ENCODE assay signal across 25 mouse cellular contexts in the genomic region with DNA sequence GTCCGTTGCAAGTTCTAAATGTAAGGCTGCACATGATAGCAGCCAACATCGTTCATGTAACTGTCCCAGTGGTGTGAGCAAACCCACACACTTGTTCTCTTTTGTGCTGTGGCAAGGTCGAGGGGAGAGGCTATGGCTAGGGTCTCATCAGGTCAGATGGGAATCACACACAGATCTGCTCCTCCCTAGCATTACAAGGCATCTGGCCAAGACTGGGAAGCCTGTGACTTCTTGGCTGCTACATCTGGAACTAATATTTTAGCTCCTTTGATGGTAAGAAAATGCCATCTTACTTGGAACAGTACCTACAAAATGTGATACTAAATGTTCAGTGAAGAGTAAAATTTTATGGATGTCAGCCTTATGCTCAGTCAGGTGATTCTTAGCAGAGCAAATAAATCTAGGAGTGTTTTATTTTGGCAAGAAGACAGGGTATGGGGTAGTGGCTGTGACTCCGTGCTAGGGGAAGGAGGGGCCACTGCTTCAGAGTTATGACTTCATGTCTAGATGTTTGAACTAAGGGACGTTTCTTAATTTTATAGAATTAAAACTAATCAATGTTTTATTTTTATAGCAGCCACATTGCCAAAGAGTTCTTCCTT.
A peak's percentile ranks its signal among the peaks of the same experiment; 100 is the strongest.
DNase-seq lines count a peak whose midpoint lies in the region; ATAC-seq lines count a peak whose summit lies in the region.
"Had no signal": no experiment of that assay in that cellular context is flagged by ENCODE, and none has a peak within 500 bp of the region (broad histone marks: within the 10 kb centered on the region; RNA-seq: fewer than 3 reads in every experiment).

No protein-coding gene starts in this region.

- H3K4me2 ChIP-seq in hindbrain, embryonic 15.5 days: no peak overlapping the region
- H3K4me2 ChIP-seq in hindbrain, embryonic 14.5 days (replicated peaks): no peak overlapping the region
- no peak overlapping the region for H3K4me2 ChIP-seq in limb, embryonic 13.5 days (replicated peaks)
- H3K4me2 ChIP-seq: embryonic facial prominence, embryonic 13.5 days; heart, embryonic 11.5 days; lung, embryonic 14.5 days; midbrain, embryonic 15.5 days; neural tube, embryonic 12.5 days had no signal

- peak; percentile 39 for DNase-seq in embryo, embryonic 10 days (ENCODE audit: low spot score)
- DNase-seq in embryo, embryonic 9.5 days (ENCODE audit: extremely low spot score): no peak
- no peak for DNase-seq in hindbrain, embryonic 14.5 days (ENCODE audit: low spot score)
- peak; percentile 69 for DNase-seq in adipocyte (ENCODE audit: low spot score)
- DNase-seq in lung, postnatal 36 days: no peak
- no peak for DNase-seq in spleen, postnatal 36 days (ENCODE audit: low spot score in 2 of 2)
- DNase-seq: adrenal gland, postnatal 25 days; cerebellum, adult 8-10 months; cerebellum, postnatal 36 days; heart, adult 11 months; kidney, adult 8-10 months; kidney, postnatal 10 days; lung, embryonic 14.5 days; retina, postnatal 1 day; right cerebral cortex, postnatal 4 days; thymus, adult 18-20 months; thymus, postnatal 36 days had no signal

- H3K27ac ChIP-seq in hindbrain, embryonic 15.5 days (replicated peaks): 0 out of 2 replicates have a peak overlapping the region, but pooled peaks have one; percentile 0
- no peak overlapping the region for H3K27ac ChIP-seq in hindbrain, embryonic 14.5 days
- no peak overlapping the region; the same call in 1 of the 2 replicates for H3K27ac ChIP-seq in limb, embryonic 13.5 days
- H3K27ac ChIP-seq: embryonic facial prominence, embryonic 13.5 days; midbrain, embryonic 15.5 days; neural tube, embryonic 12.5 days had no signal

- H3K36me3 ChIP-seq in hindbrain, embryonic 15.5 days: peaks cover 29% of the 10 kb centered on the region
- H3K36me3 ChIP-seq in hindbrain, embryonic 14.5 days (replicated peaks; ENCODE audit: control insufficient read depth, insufficient read depth): peaks cover 71% of the 10 kb centered on the region
- peaks cover 23% of the 10 kb centered on the region for H3K36me3 ChIP-seq in limb, embryonic 13.5 days

- no peaks in the 10 kb centered on the region for H3K4me1 ChIP-seq in hindbrain, embryonic 15.5 days (replicated peaks)
- no peaks in the 10 kb centered on the region for H3K4me1 ChIP-seq in hindbrain, embryonic 14.5 days (replicated peaks; ENCODE audit: control insufficient read depth, insufficient read depth, low read length)
- peaks cover 27% of the 10 kb centered on the region for H3K4me1 ChIP-seq in limb, embryonic 13.5 days
- H3K4me1 ChIP-seq: midbrain, embryonic 15.5 days; neural tube, embryonic 12.5 days had no signal

- H3K9ac ChIP-seq in hindbrain, embryonic 15.5 days: no peak overlapping the region
- no peak overlapping the region for H3K9ac ChIP-seq in hindbrain, embryonic 14.5 days
- H3K9ac ChIP-seq in limb, embryonic 13.5 days: no peak overlapping the region
- H3K9ac ChIP-seq: embryonic facial prominence, embryonic 13.5 days; lung, embryonic 14.5 days; midbrain, embryonic 15.5 days; neural tube, embryonic 12.5 days had no signal

- no peak overlapping the region for H3K4me3 ChIP-seq in hindbrain, embryonic 15.5 days
- H3K4me3 ChIP-seq in hindbrain, embryonic 14.5 days (replicated peaks; ENCODE audit: low read length): no peak overlapping the region
- no peak overlapping the region for H3K4me3 ChIP-seq in limb, embryonic 13.5 days
- H3K4me3 ChIP-seq: embryonic facial prominence, embryonic 13.5 days; megakaryocyte, embryonic 14.5 days; midbrain, embryonic 15.5 days; neural tube, embryonic 12.5 days had no signal

- WGBS in hindbrain, embryonic 15.5 days: 71% methylated on average over 5 of the region's 5 CpGs
- 76% methylated on average over 5 of the region's 5 CpGs for WGBS in hindbrain, embryonic 14.5 days
- 31% methylated on average over 5 of the region's 5 CpGs for WGBS in limb, embryonic 13.5 days

- no peaks in the 10 kb centered on the region for H3K9me3 ChIP-seq in hindbrain, embryonic 15.5 days
- no peaks in the 10 kb centered on the region for H3K9me3 ChIP-seq in hindbrain, embryonic 14.5 days (ENCODE audit: control insufficient read depth, low read length)
- no peaks in the 10 kb centered on the region for H3K9me3 ChIP-seq in limb, embryonic 13.5 days
- H3K9me3 ChIP-seq: embryonic facial prominence, embryonic 13.5 days; midbrain, embryonic 15.5 days; neural tube, embryonic 12.5 days had no signal

- no peak for ATAC-seq in hindbrain, embryonic 15.5 days (ENCODE audit: low FRiP score, low read depth)
- no peak for ATAC-seq in hindbrain, embryonic 14.5 days (ENCODE audit: low FRiP score)
- peak; percentile 66; the same call in 1 of the 2 replicates for ATAC-seq in limb, embryonic 13.5 days (ENCODE audit: low FRiP score, low read depth)
- ATAC-seq: forebrain, embryonic 14.5 days; midbrain, embryonic 15.5 days had no signal

- H3K27me3 ChIP-seq in hindbrain, embryonic 15.5 days: no peaks in the 10 kb centered on the region
- no peaks in the 10 kb centered on the region for H3K27me3 ChIP-seq in hindbrain, embryonic 14.5 days (ENCODE audit: control insufficient read depth, insufficient read depth, low read length)
- no peaks in the 10 kb centered on the region for H3K27me3 ChIP-seq in limb, embryonic 13.5 days
- H3K27me3 ChIP-seq: embryonic facial prominence, embryonic 13.5 days; midbrain, embryonic 15.5 days; neural tube, embryonic 12.5 days had no signal

Comparison
In these comparisons a context has a peak if more than half of its experiments do, and no peak if none do; other contexts are left out.
1. DNase-seq: peak in embryo, embryonic 10 days (single experiment) and adipocyte (single experiment); none in embryo, embryonic 9.5 days (single experiment), hindbrain, embryonic 14.5 days (single experiment), lung, postnatal 36 days (single experiment) and spleen, postnatal 36 days (0 of 2).